Mouse (Mus musculus) spleen, adult 2 months (tissue): ENCODE measurements around the gene Fam169b. TPM values are rescaled to one million over a fixed set of nuclear protein-coding genes. Genes with fewer than 3 reads are reported as not detected.

ENCODE experiments used
- DNase-seq, 2 experiments: peaks; one replicate each; pipeline versions ENCODE4 v3.0.0 to v3.0.0-alpha.2; 2012 to 2021; ENCODE audit warnings: low spot score in 2 of 2, low read depth in 1 of 2
- H3K27ac ChIP-seq: fragments of 200-500 bp; 2 replicates; pipeline ENCODE4 v1.5.1; 2012; ENCODE audit warnings: low read length, inconsistent platforms; ENCODE audit not compliant: insufficient read depth
- H3K27me3 ChIP-seq: fragments of 200-500 bp; 2 replicates; pipeline ENCODE4 v1.6.1; 2012; ENCODE audit warnings: mild to moderate bottlenecking, moderate library complexity, low read length, inconsistent platforms; ENCODE audit not compliant: control insufficient read depth, insufficient read depth
- H3K36me3 ChIP-seq: fragments of 200-500 bp; 2 replicates; pipeline ENCODE4 v1.6.1; 2012; ENCODE audit warnings: mild to moderate bottlenecking, low read length, inconsistent platforms; ENCODE audit not compliant: control insufficient read depth, insufficient read depth
- H3K4me1 ChIP-seq: fragments of 200-500 bp; 2 replicates; pipeline ENCODE4 v1.6.1; 2011; ENCODE audit warnings: inconsistent platforms; ENCODE audit not compliant: control insufficient read depth, insufficient read depth, insufficient read length
- H3K4me3 ChIP-seq: fragments of 200-500 bp; 2 replicates; pipeline ENCODE4 v1.5.1; 2011; ENCODE audit warnings: mild to moderate bottlenecking, inconsistent platforms; ENCODE audit not compliant: insufficient read depth, insufficient read length; ENCODE audit errors: extremely low read depth
- CTCF ChIP-seq: fragments of 200-500 bp; IDR thresholded peaks from 2 replicates; pipeline ENCODE4 v1.5.1; 2011; ENCODE audit warnings: mild to moderate bottlenecking, inconsistent platforms; ENCODE audit not compliant: insufficient read depth, insufficient read length, insufficient replicate concordance; ENCODE audit errors: extremely low read depth
- POLR2A ChIP-seq: fragments of 200-500 bp; IDR thresholded peaks from 2 replicates; pipeline ENCODE4 v1.6.1; 2011; ENCODE audit warnings: low read depth, low read length, inconsistent platforms
- WGBS: fragments of 180-500 bp; shearing (Covaris S2); methylation state at CpG from one replicate; pipeline ENCODE4 v1.1.7; 2018; 5-methylcytosine and 5-hydroxymethylcytosine counted together
- polyA plus RNA-seq: library from polyadenylated mRNA; depleted of rRNA; stranded (reverse); fragments of >200 nt; gene quantifications from 2 replicates; pipeline ENCODE4 v1.2.3, GENCODE M21; 2012; rRNA removed

The Fam169b gene
- 27.9 and 29.2 TPM in 2 replicates for polyA plus RNA-seq

DNA sequence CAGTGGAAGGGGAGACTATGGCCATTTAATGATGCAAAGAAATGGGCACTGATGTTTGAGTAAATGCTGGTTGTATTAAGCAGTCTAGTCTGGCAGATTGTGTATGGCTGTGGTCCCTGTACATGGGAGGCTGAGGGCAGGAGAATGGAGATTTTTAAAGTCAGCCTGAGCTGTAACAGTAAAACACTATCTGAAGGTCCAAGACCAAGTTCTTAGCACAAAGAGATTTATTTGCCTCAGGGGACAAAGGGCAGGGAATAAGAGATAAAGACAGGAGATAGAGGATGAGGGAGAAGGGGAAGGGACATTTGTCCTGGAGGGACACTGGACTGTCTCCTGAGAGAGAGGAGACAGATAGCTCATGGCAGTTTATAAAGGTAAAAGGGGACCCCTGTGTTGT, at the start of gene Fam169b:
Fam169b (plus strand) TSS at position 325 of the 400 bp plus-strand sequence.
- no peak for DNase-seq
- H3K4me1 ChIP-seq, result peaks cover 7% of the 10 kb centered on the region; the same call in 1 of the 2 replicates
- TF ChIP-seq CTCF (no peak), POLR2A (no peak)
- H3K27ac ChIP-seq, result peak within 1 kb of the TSS; percentile 92; the same call in 1 of the 2 replicates
- H3K4me3 ChIP-seq, result no peak within 1 kb of the TSS
- H3K36me3 ChIP-seq, result no peaks in the 10 kb centered on the region
- no peaks in the 10 kb centered on the region for H3K27me3 ChIP-seq

DNA sequence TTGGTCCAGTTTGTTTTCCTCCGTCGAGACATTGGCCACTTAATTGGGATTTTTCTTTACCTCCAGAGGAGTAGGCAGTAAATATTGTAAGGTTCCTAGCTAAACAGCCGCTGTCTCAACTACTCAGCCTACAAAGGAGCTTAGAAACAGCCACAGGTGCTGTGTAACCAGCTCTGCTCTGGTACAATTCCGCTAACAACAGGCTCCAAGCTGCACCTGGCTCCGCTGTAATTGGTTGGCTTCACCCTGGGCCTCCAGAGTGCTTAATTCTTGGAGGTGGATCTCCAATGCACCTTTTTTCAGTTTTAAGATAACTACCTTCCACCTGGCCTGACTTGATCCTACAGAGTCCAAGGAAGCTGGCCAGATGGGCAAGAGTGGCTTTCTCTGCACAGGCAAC, 49.6 kb upstream of the Fam169b start:
- 87% methylated on average over 5 of the region's 5 CpGs for WGBS
- no peak for TF ChIP-seq CTCF
- no peak for TF ChIP-seq POLR2A
- Histone ChIP-seq H3K4me1 (peaks cover 9% of the 10 kb centered on the region; the same call in 1 of the 2 replicates), H3K27ac (no peak overlapping the region), H3K27me3 (no peaks in the 10 kb centered on the region), H3K36me3 (no peaks in the 10 kb centered on the region), H3K4me3 (no peak overlapping the region)
- no peak for DNase-seq

DNA sequence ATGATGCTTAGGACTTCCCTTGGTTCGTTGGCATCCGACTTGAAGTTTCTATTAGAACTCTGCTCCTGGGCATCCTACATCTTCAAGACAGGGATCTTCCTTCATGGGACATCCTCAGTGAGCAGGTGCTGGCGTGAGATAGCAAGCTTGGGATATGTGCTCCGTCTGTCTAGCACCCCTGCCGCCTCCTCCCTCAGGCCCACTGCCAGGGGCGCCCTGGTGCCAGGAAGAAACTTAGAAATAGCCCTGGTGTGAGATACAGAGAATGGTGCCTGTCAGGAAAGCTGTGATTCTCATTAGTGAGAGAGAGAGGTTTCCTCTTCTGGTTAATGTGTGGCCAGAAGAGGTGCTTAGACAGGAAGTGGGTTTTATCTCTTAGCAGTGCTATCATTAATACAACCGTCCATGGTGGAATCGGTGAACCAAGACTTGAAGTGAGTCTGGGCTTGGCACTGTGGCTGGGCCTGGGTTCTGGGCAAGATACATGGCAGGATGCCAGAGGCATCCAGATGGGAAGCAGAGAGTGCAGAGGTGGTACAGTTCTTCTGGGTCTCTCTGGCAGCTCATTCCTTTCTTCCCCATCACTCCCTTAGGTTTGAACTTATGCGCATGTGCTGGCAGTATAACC, 48.1 kb upstream of the Fam169b start:
- no peak for DNase-seq
- no peak for TF ChIP-seq POLR2A
- TF ChIP-seq CTCF, result no peak
- H3K36me3 ChIP-seq, result no peaks in the 10 kb centered on the region
- WGBS, result 64% methylated on average over 9 of the region's 9 CpGs
- H3K27ac ChIP-seq, result no peak overlapping the region
- no peaks in the 10 kb centered on the region for H3K27me3 ChIP-seq
- H3K4me1 ChIP-seq, result peaks cover 9% of the 10 kb centered on the region; the same call in 1 of the 2 replicates
- H3K4me3 ChIP-seq, result no peak overlapping the region

DNA sequence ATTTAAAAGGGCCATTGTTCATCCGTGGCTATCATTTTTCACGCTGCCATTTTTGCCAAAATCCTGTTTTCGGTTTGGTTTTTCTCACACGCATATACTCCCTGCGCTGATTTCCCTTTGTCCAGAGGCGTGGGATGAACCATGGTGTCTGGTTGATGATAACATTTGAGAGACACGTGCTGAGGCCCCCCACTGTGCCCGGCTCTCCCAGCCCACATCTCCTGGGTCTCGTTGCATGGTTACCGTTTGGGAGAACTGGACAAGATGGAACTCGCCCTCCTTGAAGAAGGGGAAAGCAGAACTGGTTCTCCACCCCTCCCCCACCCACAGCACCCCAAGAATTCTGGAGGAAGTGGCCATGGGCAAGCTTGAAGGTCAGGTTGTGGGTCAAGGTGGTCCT, 46.6 kb upstream of the Fam169b start:
- H3K36me3 ChIP-seq, result no peaks in the 10 kb centered on the region
- WGBS, result 91% methylated on average over 11 of the region's 11 CpGs

DNA sequence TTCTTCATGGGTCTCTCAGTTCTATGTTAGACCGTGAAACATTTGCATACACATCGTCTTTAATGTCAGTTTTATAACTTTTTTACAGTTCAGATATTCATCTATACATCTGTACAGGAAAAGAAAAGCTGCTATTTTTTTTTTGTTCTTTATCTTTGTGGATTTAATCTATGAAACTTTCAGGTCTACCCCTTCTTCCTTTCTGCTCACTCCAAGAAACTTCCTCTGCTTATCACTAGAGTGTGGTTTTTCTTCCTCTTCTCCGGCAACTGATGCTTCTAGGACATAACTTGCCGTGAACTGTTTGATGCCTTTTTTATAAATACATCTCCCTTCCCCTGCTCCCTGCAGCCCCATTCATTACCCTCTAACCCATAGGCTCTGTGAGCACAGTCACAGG, 46.0 kb upstream of the Fam169b start:
- H3K4me1 ChIP-seq, result peaks cover 9% of the 10 kb centered on the region; the same call in 1 of the 2 replicates
- no peak overlapping the region for H3K4me3 ChIP-seq
- no peaks in the 10 kb centered on the region for H3K27me3 ChIP-seq
- no peak overlapping the region for H3K27ac ChIP-seq
- 59% methylated on average over 4 of the region's 4 CpGs for WGBS
- H3K36me3 ChIP-seq, result no peaks in the 10 kb centered on the region
- TF ChIP-seq CTCF (no peak), POLR2A (no peak)
- DNase-seq, result no peak

More for the DNA sequence above, 46.6 kb upstream of the Fam169b start:
- Histone ChIP-seq H3K4me1 (peaks cover 9% of the 10 kb centered on the region; the same call in 1 of the 2 replicates), H3K27me3 (no peaks in the 10 kb centered on the region), H3K27ac (no peak overlapping the region), H3K4me3 (no peak overlapping the region)
- no peak for DNase-seq
- TF ChIP-seq POLR2A (no peak), CTCF (no peak)

DNA sequence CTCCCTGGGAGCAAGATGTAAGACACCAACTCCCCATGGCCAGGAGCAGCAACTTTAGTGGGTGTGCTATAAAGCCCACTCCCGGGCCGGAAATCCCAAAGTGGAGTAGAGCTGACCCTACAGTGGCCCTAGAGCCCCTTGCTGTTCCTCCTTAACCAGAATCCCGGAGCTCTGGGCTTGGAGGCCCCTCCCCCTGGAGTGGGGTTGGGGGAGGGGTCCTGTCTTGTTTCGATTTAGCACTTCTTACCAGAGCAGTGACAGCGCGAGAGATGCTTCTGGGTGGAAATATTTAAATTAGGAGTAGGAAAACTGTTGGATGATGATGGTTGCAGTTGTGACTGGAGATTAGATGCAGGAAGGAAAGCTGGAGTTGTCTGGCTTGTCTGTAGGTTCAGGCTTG, 45.1 kb upstream of the Fam169b start:
- no peak for DNase-seq
- Histone ChIP-seq H3K4me1 (peaks cover 9% of the 10 kb centered on the region; the same call in 1 of the 2 replicates), H3K4me3 (no peak overlapping the region), H3K27me3 (no peaks in the 10 kb centered on the region), H3K27ac (no peak overlapping the region), H3K36me3 (no peaks in the 10 kb centered on the region)
- WGBS, result 90% methylated on average over 6 of the region's 6 CpGs
- no peak for TF ChIP-seq CTCF
- no peak for TF ChIP-seq POLR2A

DNA sequence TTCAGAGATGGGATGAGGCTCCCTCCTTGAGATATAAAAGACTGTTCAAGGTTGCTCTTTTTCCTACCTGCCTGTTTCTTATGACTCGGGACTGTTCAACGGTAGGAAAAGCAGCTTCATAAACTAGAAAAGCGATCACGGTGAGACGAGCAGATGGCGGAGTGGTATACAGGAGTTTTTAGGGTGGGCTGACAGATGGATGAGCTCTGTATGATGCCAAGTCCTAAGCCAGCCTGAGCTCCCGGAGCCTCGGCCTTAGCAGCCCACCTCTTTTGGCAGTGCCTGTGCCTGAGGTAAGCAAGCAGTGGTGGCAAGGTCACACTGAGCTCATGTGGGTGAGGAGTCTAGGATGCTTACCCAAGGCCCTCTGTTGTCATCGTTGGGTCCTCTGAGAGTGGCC, 42.8 kb upstream of the Fam169b start:
- DNase-seq, result no peak
- no peak for TF ChIP-seq POLR2A
- no peak for TF ChIP-seq CTCF
- H3K36me3 ChIP-seq, result no peaks in the 10 kb centered on the region
- H3K27me3 ChIP-seq, result no peaks in the 10 kb centered on the region
- no peak overlapping the region for H3K4me3 ChIP-seq
- peaks cover 4% of the 10 kb centered on the region; the same call in 1 of the 2 replicates for H3K4me1 ChIP-seq
- no peak overlapping the region for H3K27ac ChIP-seq
- 94% methylated on average over 9 of the region's 9 CpGs for WGBS
